Mouse (Mus musculus): ENCODE results near the gene Tcp11.

DNA sequence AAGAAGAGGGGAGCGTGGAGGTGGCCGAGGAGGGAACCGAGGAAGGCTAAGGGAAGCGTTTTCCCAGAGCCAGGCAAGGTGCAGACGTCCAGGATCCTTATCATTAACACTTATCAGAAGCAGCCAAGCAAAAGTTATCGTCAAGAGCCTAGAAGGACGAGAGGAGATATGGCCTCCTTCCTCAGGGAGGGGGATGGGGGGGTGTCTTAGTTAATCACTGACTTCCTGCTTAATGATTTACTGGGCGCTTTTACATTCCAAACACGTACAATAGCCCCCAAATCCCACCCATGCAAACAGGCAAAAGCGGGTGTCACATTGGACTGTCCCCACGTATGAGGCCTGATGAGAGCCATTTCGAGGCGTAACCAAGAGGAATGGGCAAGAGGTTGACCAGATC, 2.4 kb upstream of the Tcp11 start:
- TF ChIP-seq POLR2A (IDR thresholded peaks at IDR 0.05; ENCODE audit: low read depth, low read length) = no peak
- TF ChIP-seq CTCF (conservative IDR thresholded peaks at IDR 0.05; ENCODE audit: insufficient read depth, insufficient read length, low read depth, low read length) = no peak
